Mouse (Mus musculus) ZHBTc4 (cell line): Measurements from ENCODE around the gene Vps37d.
A peak's percentile ranks its signal among the peaks of the same experiment; 100 is the strongest.

Experiments used
- DNase-seq: peaks from one replicate; pipeline ENCODE4 v3.0.0-alpha.2; 2011; ENCODE audit warnings: low read depth, low spot score

The Vps37d gene

GRCm38 (mm10) chr5:135029007-135029854 lies 48.8 kb downstream of the Vps37d start:
- DNase-seq = peak; percentile 36

DNA sequence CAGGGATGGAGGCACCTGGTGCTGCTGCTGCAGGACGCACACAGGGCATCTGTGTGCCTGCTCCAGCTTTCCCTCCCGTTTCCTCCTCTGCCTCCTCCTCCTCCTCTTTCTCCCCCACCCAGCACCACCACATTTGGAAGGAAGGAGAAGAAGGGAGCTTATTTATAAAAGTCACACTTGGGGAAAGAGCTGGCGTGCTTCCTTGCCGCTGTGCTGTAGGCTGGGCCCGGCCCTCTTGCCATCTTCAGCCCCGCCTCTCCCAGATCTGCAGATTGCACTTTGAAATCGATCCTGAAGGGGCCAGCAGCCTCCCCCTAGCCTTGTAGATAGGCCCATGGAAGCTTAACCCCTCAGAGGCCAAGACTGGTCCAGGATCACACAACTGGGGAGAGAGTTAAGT lies 52.2 kb downstream of the Vps37d start:
- peak; percentile 49 for DNase-seq

DNA sequence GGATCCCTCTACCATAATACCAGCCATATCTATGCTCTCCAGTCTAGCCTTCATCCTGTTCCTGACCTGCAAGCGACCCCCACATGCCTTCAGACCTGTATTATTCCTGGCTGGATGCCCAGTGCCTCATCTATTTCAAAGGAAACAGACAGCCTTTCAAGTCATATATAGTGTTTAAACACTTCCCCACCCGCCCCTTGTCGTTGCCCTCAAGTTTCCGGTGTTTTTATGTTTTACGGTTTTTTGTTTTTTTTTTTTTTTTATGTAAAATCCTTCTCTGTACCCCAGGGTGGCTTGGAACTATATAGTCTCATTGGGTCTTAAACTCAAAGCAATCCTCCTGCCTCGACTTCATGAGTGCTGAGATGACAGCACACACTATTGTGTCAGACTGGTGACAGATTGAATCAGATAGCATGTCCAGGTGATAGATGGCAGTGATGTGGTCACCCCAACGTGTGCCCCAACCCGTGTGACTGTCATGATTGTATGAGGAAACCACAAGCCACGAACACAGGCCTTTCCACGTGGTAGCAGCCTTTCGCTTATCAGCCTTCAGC lies 53.3 kb downstream of the Vps37d start:
- DNase-seq = no peak

DNA sequence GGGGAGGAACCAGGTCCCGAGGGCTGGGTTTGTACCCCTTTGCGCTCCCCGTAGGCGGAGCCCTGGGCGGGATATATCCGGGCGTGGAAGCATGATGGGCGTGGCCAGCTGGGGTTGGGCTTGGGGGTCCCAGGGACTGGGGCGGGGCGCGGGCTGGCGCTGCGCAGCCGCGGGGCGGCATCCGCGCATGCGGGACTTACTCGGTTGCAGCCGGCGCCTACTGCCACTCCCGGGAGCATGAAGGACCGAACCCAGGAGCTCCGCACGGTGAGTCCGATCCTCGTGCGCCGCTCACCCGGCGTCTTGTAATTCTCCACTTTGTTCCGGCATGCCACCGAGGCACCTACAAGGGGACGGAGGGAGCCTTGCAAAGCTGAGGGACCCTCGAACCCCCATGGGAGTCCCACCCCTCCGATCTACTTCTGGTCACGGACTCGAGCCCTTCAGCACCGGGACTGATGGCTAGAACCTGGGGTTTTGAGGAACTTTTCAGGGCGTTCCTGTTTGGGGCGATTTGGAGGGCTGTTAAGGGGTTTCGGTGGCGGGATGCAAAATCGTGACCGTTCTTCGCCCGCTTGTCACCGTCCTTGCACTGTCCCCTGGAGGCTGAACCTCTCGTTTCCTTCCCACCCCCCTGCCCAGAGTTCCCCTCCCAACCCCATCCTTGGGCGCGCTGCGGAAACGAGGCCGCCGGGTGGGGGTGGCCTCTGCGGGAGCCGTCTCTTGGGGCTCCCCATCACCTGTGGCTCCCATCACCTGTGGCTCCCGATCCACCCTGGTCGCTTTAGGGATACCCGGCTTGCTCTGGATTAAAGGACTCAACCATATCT lies 54.5 kb downstream of the Vps37d start, which contains the start of gene Stx1a:
Stx1a (plus strand) TSS at position 139 of the 830 bp plus-strand sequence.
- DNase-seq = peak; percentile 94
